Mouse (Mus musculus) kidney, embryonic 16.5 days (tissue): ENCODE measurements around the gene Mtln. TPM values are rescaled to one million over a fixed set of nuclear protein-coding genes. Genes with fewer than 3 reads are reported as not detected.

ENCODE experiments used
- ATAC-seq: fragments of 200-750 bp; cut with Nextera tagmentation; 2 replicates; pipeline ENCODE4 v1.8.0; 2017; ENCODE audit warnings: moderate TSS enrichment; ENCODE audit not compliant: low FRiP score, low TSS enrichment
- H3K27ac ChIP-seq: fragments of 300-500 bp; sonication (generic); 2 replicates; pipeline ENCODE4 v1.5.1; 2014; ENCODE audit warnings: low read length
- H3K27me3 ChIP-seq: fragments of 300-500 bp; sonication (generic); 2 replicates; pipeline ENCODE4 v1.6.1; 2014; ENCODE audit warnings: low read length, control low read depth, mixed read lengths; ENCODE audit not compliant: insufficient read depth
- H3K36me3 ChIP-seq: fragments of 300-500 bp; sonication (generic); 2 replicates; pipeline ENCODE4 v1.6.1; 2014; ENCODE audit warnings: low read length, control low read depth, mixed read lengths; ENCODE audit not compliant: insufficient read depth
- H3K4me1 ChIP-seq: fragments of 300-500 bp; sonication (generic); 2 replicates; pipeline ENCODE4 v1.6.1; 2014; ENCODE audit warnings: low read length, control low read depth, mixed read lengths; ENCODE audit not compliant: insufficient read depth
- H3K4me2 ChIP-seq: fragments of 300-500 bp; sonication (generic); replicated peaks from 2 replicates; pipeline ENCODE4 v1.6.1; 2014; ENCODE audit warnings: low read depth, low read length
- H3K4me3 ChIP-seq: fragments of 300-500 bp; sonication (generic); 2 replicates; pipeline ENCODE4 v1.5.1; 2014; ENCODE audit warnings: mild to moderate bottlenecking, low read length
- H3K9ac ChIP-seq: fragments of 300-500 bp; sonication (generic); replicated peaks from 2 replicates; pipeline ENCODE4 v1.6.1; 2014; ENCODE audit warnings: low read length
- H3K9me3 ChIP-seq: fragments of 300-500 bp; sonication (generic); 2 replicates; pipeline ENCODE4 v1.6.1; 2016; ENCODE audit warnings: low read length, control low read depth
- WGBS: fragments of 180-500 bp; shearing (Covaris S2); extraction: QIAGEN DNeasy Blood & Tissue Kit; methylation state at CpG from one replicate; pipeline ENCODE4 v1.1.7; 2014; 5-methylcytosine and 5-hydroxymethylcytosine counted together
- polyA plus RNA-seq: library from polyadenylated mRNA; unstranded; fragments of >200 nt; fragmentation: Nextera tagmentation; extraction: Ambion mirVana; gene quantifications from 2 replicates; pipeline ENCODE4 v1.2.1, GENCODE M21; 2015

Gene Mtln
- 33.7 and 36.2 TPM in 2 replicates for polyA plus RNA-seq

DNA sequence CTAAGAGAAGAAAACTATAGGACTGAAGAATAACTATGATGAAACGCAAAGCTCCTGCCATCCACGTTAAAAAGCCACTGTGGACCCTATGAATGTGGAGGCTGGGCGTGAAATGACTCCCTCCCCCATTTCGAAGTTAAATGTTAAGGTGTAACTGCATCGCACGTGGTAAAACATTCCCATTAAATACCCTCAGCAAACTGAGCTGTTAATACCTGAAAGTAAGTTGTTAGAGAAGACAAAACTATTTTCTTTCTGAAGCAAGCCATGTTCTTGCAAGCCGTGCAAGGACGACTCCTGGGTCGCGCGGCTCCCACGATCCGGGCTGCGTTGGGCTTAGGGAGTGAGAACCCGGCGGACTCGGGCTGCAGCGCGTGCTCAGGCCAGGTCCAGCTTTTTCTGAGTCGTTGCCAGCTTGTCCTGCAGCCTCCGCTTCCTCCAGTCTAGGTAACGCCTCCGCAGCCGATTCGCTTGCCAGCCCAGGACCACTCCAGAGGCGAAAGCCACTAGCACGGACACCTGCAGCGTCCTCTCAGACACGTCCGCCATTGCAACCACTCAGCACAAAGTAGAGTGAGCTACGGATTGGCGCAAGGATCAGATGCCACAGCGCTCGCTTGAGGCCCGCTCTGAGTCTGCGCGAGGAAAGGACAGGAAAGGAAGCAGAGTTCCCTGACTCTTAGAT lies at the start of gene Mtln:
TSS of gene Mtln (minus strand) at position 570 of the 685 bp plus-strand sequence.
- H3K4me3 ChIP-seq: peak within 1 kb of the TSS; percentile 61
- ATAC-seq: peak; percentile 96
- no peaks in the 10 kb centered on the region for H3K36me3 ChIP-seq
- peaks cover 16% of the 10 kb centered on the region; the same call in 1 of the 2 replicates for H3K4me1 ChIP-seq
- H3K4me2 ChIP-seq: peak within 1 kb of the TSS; percentile 62
- H3K9me3 ChIP-seq: no peaks in the 10 kb centered on the region
- H3K27me3 ChIP-seq: no peaks in the 10 kb centered on the region
- under 1% methylated on average over 37 of the region's 37 CpGs for WGBS
- peak within 1 kb of the TSS; percentile 65 for H3K9ac ChIP-seq
- peak within 1 kb of the TSS; percentile 88 for H3K27ac ChIP-seq

DNA sequence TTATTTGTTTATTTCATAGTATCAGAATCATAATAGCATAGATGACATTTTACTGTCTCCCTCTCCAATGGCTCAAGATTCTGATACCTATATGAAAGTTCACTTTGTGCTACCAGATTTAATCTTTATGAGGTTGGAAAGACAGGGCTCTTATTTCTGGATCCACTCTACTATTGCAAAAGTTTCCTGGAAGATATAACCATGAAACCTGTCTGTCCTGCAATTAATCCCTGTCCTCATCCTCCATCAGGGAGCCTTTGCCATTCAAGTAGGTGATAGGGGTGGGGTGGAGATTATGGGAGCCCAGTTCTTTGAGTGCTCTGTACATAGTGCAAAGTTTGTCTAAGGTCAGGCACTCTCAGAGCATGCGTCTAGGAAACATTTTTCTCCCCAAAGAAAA lies 49.1 kb upstream of the Mtln start:
- no peaks in the 10 kb centered on the region for H3K36me3 ChIP-seq
- no peak overlapping the region for H3K9ac ChIP-seq
- H3K9me3 ChIP-seq: no peaks in the 10 kb centered on the region
- no peaks in the 10 kb centered on the region for H3K4me1 ChIP-seq
- ATAC-seq: no peak
- 64% methylated on average over 1 of the region's 1 CpGs for WGBS
- no peak overlapping the region for H3K4me2 ChIP-seq
- H3K27ac ChIP-seq: no peak overlapping the region
- H3K4me3 ChIP-seq: no peak overlapping the region
- H3K27me3 ChIP-seq: peaks cover 38% of the 10 kb centered on the region

- Histone ChIP-seq H3K36me3 (no peaks in the 10 kb centered on the region), H3K4me1 (no peaks in the 10 kb centered on the region), H3K27me3 (peaks cover 38% of the 10 kb centered on the region), H3K4me3 (no peak overlapping the region), H3K4me2 (no peak overlapping the region), H3K27ac (no peak overlapping the region), H3K9ac (no peak overlapping the region), H3K9me3 (no peaks in the 10 kb centered on the region)
- 16% methylated on average over 11 of the region's 11 CpGs for WGBS
- ATAC-seq: no peak
Observed at GRCm38 (mm10) chr2:127839425-127839824, 47.1 kb upstream of the Mtln start.

GRCm38 (mm10) chr2:127838576-127838975 lies 46.3 kb upstream of the Mtln start, which contains the start of gene Acoxl:
Acoxl (plus strand) TSS chr2:127838876.
- Histone ChIP-seq H3K27me3 (peaks cover 38% of the 10 kb centered on the region), H3K36me3 (no peaks in the 10 kb centered on the region), H3K27ac (no peak within 1 kb of the TSS), H3K9ac (no peak within 1 kb of the TSS), H3K4me1 (no peaks in the 10 kb centered on the region), H3K4me3 (no peak within 1 kb of the TSS), H3K4me2 (no peak within 1 kb of the TSS), H3K9me3 (no peaks in the 10 kb centered on the region)
- WGBS: 68% methylated on average over 7 of the region's 7 CpGs
- ATAC-seq: no peak

DNA sequence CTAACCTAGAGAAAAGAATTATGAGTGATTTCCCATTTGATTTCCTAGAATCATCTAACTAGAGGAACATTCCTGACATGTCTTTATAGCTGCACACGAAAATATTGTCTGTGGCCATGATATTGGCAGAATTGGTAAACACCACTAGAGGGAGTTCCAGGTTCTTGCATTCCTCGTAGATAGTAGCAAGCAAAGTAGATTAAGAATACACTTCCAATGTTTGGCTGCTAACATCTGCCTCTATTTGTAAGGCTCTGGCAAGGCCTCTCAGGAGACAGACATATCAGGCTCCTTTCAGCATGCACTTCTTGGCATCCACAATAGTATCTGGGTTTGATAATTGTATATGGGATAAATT lies 40.5 kb upstream of the Mtln start:
- H3K27me3 ChIP-seq: peaks cover 8% of the 10 kb centered on the region
- H3K36me3 ChIP-seq: no peaks in the 10 kb centered on the region
- H3K4me2 ChIP-seq: no peak overlapping the region
- H3K27ac ChIP-seq: no peak overlapping the region
- H3K9me3 ChIP-seq: no peaks in the 10 kb centered on the region
- ATAC-seq: no peak
- no peak overlapping the region for H3K4me3 ChIP-seq
- 21% methylated on average over 2 of the region's 2 CpGs for WGBS
- no peak overlapping the region for H3K9ac ChIP-seq
- H3K4me1 ChIP-seq: peaks cover 8% of the 10 kb centered on the region; the same call in 1 of the 2 replicates

GRCm38 (mm10) chr2:127832103-127832832 lies 40.0 kb upstream of the Mtln start:
- H3K36me3 ChIP-seq: no peaks in the 10 kb centered on the region
- peaks cover 8% of the 10 kb centered on the region; the same call in 1 of the 2 replicates for H3K4me1 ChIP-seq
- 41% methylated on average over 11 of the region's 11 CpGs for WGBS
- peak overlapping the region; percentile 62 for H3K4me2 ChIP-seq
- no peaks in the 10 kb centered on the region for H3K9me3 ChIP-seq
- no peak overlapping the region for H3K27ac ChIP-seq
- peak overlapping the region; percentile 83 for H3K4me3 ChIP-seq
- no peak for ATAC-seq
- H3K9ac ChIP-seq: peak overlapping the region; percentile 53
- H3K27me3 ChIP-seq: peaks cover 3% of the 10 kb centered on the region; the same call in 1 of the 2 replicates

- Histone ChIP-seq H3K4me3 (peak within 1 kb of the TSS; percentile 83), H3K27ac (no peak within 1 kb of the TSS), H3K4me1 (peaks cover 8% of the 10 kb centered on the region; the same call in 1 of the 2 replicates), H3K9ac (peak within 1 kb of the TSS; percentile 76), H3K27me3 (no peaks in the 10 kb centered on the region), H3K36me3 (no peaks in the 10 kb centered on the region), H3K4me2 (peak within 1 kb of the TSS; percentile 62), H3K9me3 (no peaks in the 10 kb centered on the region)
- WGBS: under 1% methylated on average over 50 of the region's 56 CpGs
- ATAC-seq: peak; percentile 99
Observed at GRCm38 (mm10) chr2:127831401-127832102, 39.3 kb upstream of the Mtln start, which contains the start of gene Bub1. Bub1 (minus strand) TSS chr2:127831865.

DNA sequence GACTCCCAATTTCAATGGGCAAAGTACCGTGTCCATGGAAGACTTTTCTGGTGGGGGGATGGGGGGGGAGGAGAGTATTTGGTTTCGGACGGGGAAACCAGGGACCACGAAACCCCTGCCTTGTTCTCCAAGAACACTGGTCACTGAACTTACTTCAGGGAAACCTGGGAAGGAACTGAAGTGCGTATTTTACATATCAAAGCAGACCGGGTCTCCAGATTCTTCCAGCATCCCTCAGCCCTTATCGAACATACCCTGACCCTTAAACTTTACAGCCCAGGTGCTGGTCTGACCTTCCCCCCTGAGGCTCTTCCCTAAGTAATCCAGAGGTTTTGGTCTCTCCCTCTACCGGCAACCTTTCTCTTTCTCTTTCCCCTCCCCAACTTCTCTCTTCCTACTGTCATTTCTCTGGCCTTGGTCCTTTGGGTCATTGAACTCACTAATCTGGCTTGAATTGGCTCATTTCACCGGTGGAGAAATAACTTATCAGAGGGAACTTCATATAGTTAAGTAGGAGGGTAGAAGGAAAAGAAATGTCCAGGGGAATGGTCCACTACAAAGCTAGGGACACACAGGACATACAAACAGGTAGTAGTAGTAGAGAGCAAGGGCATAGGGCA lies 2.5 kb downstream of the Mtln start:
- Histone ChIP-seq H3K4me2 (peak overlapping the region; percentile 67), H3K36me3 (no peaks in the 10 kb centered on the region), H3K4me3 (no peak overlapping the region), H3K27ac (no peak overlapping the region), H3K27me3 (no peaks in the 10 kb centered on the region), H3K9me3 (no peaks in the 10 kb centered on the region), H3K9ac (no peak overlapping the region), H3K4me1 (peaks cover 16% of the 10 kb centered on the region; the same call in 1 of the 2 replicates)
- WGBS: 14% methylated on average over 9 of the region's 9 CpGs
- ATAC-seq: no peak

- H3K9me3 ChIP-seq: no peaks in the 10 kb centered on the region
- H3K9ac ChIP-seq: peak overlapping the region; percentile 85
- WGBS: 6% methylated on average over 11 of the region's 11 CpGs
- peak overlapping the region; percentile 86 for H3K4me3 ChIP-seq
- peak overlapping the region; percentile 58 for H3K27ac ChIP-seq
- H3K27me3 ChIP-seq: no peaks in the 10 kb centered on the region
- peak overlapping the region; percentile 67 for H3K4me2 ChIP-seq
- ATAC-seq: no peak
- no peaks in the 10 kb centered on the region for H3K36me3 ChIP-seq
- peaks cover 16% of the 10 kb centered on the region; the same call in 1 of the 2 replicates for H3K4me1 ChIP-seq
Observed at GRCm38 (mm10) chr2:127789138-127789537, 3.1 kb downstream of the Mtln start.
